Mouse (Mus musculus) intestine, embryonic 15.5 days (tissue): Measurements from ENCODE around the gene Susd4. TPM values are rescaled to one million over a fixed set of nuclear protein-coding genes. Genes with fewer than 3 reads are reported as not detected.
A peak's percentile ranks its signal among the peaks of the same experiment; 100 is the strongest.

Experiments
- ATAC-seq: fragments of 200-750 bp; cut with Nextera tagmentation; 2 replicates; pipeline ENCODE4 v1.8.0; 2017; ENCODE audit warnings: moderate TSS enrichment, moderate library complexity
- H3K27ac ChIP-seq: fragments of 300-500 bp; sonication (generic); 2 replicates; pipeline ENCODE4 v1.5.1; 2015; ENCODE audit warnings: mild to moderate bottlenecking, inconsistent platforms
- H3K27me3 ChIP-seq: fragments of 300-500 bp; sonication (generic); replicated peaks from 2 replicates; pipeline ENCODE4 v1.6.1; 2015; ENCODE audit warnings: inconsistent platforms
- H3K36me3 ChIP-seq: fragments of 300-500 bp; sonication (generic); 2 replicates; pipeline ENCODE4 v1.6.1; 2015; ENCODE audit warnings: inconsistent platforms
- H3K4me1 ChIP-seq: fragments of 300-500 bp; sonication (generic); replicated peaks from 2 replicates; pipeline ENCODE4 v1.6.1; 2015; ENCODE audit warnings: inconsistent platforms
- H3K4me2 ChIP-seq: fragments of 300-500 bp; sonication (generic); replicated peaks from 2 replicates; pipeline ENCODE4 v1.6.1; 2015; ENCODE audit warnings: mild to moderate bottlenecking, inconsistent platforms
- H3K4me3 ChIP-seq: fragments of 300-500 bp; sonication (generic); replicated peaks from 2 replicates; pipeline ENCODE4 v1.5.1; 2015; ENCODE audit warnings: inconsistent platforms
- H3K9ac ChIP-seq: fragments of 300-500 bp; sonication (generic); 2 replicates; pipeline ENCODE4 v1.6.1; 2015; ENCODE audit warnings: inconsistent platforms
- H3K9me3 ChIP-seq: fragments of 300-500 bp; sonication (generic); 2 replicates; pipeline ENCODE4 v1.6.1; 2016; ENCODE audit warnings: inconsistent platforms
- WGBS: fragments of 180-500 bp; shearing (Covaris S2); methylation state at CpG from one replicate; pipeline ENCODE4 v1.1.7; 2015; 5-methylcytosine and 5-hydroxymethylcytosine counted together
- polyA plus RNA-seq: library from polyadenylated mRNA; unstranded; fragments of >200 nt; fragmentation: Nextera tagmentation; extraction: Ambion mirVana; gene quantifications from 2 replicates; pipeline ENCODE4 v1.2.1, GENCODE M21; 2015

Susd4 gene
- polyA plus RNA-seq, 1 experiment from 2014 or later = 15.5 TPM

GRCm38 (mm10) chr1:182792521-182793071 lies 28.9 kb downstream of the Susd4 start:
- ATAC-seq = peak; percentile 56; the same call in 1 of the 2 replicates
- peak overlapping the region; percentile 30 for H3K4me2 ChIP-seq
- peaks cover 11% of the 10 kb centered on the region; the same call in 1 of the 2 replicates for H3K4me1 ChIP-seq
- H3K36me3 ChIP-seq = no peaks in the 10 kb centered on the region
- H3K4me3 ChIP-seq = no peak overlapping the region
- 0 out of 2 replicates have a peak overlapping the region, but pooled peaks have one; percentile 45 for H3K27ac ChIP-seq
- no peak overlapping the region for H3K9ac ChIP-seq
- WGBS = 17% methylated on average over 16 of the region's 16 CpGs
- H3K27me3 ChIP-seq = no peaks in the 10 kb centered on the region
- H3K9me3 ChIP-seq = no peaks in the 10 kb centered on the region

- H3K9ac ChIP-seq = no peak overlapping the region
- H3K4me2 ChIP-seq = no peak overlapping the region
- H3K27me3 ChIP-seq = no peaks in the 10 kb centered on the region
- WGBS = 90% methylated on average over 10 of the region's 10 CpGs
- ATAC-seq = no peak
- H3K36me3 ChIP-seq = no peaks in the 10 kb centered on the region
- H3K4me1 ChIP-seq = peaks cover 11% of the 10 kb centered on the region; the same call in 1 of the 2 replicates
- H3K4me3 ChIP-seq = no peak overlapping the region
- H3K9me3 ChIP-seq = no peaks in the 10 kb centered on the region
- H3K27ac ChIP-seq = no peak overlapping the region
These were observed 30.6 kb downstream of the Susd4 start for GRCm38 (mm10) chr1:182794221-182794620.

- Histone ChIP-seq H3K27me3 (no peaks in the 10 kb centered on the region), H3K27ac (no peak overlapping the region), H3K36me3 (no peaks in the 10 kb centered on the region), H3K4me1 (peaks cover 11% of the 10 kb centered on the region; the same call in 1 of the 2 replicates), H3K9me3 (no peaks in the 10 kb centered on the region), H3K9ac (no peak overlapping the region), H3K4me2 (no peak overlapping the region), H3K4me3 (no peak overlapping the region)
- WGBS = 87% methylated on average over 9 of the region's 9 CpGs
- ATAC-seq = no peak
These were observed 31.0 kb downstream of the Susd4 start for GRCm38 (mm10) chr1:182794628-182795027.

- Histone ChIP-seq H3K27me3 (no peaks in the 10 kb centered on the region), H3K4me3 (no peak overlapping the region), H3K4me2 (no peak overlapping the region), H3K36me3 (no peaks in the 10 kb centered on the region), H3K9ac (no peak overlapping the region), H3K27ac (no peak overlapping the region), H3K4me1 (peaks cover 8% of the 10 kb centered on the region; the same call in 1 of the 2 replicates), H3K9me3 (no peaks in the 10 kb centered on the region)
- no peak for ATAC-seq
- WGBS = 76% methylated on average over 14 of the region's 14 CpGs
These were observed 33.4 kb downstream of the Susd4 start for GRCm38 (mm10) chr1:182797048-182797447.

- no peaks in the 10 kb centered on the region for H3K27me3 ChIP-seq
- 84% methylated on average over 2 of the region's 2 CpGs for WGBS
These were observed 37.9 kb downstream of the Susd4 start for GRCm38 (mm10) chr1:182801590-182801989.

DNA sequence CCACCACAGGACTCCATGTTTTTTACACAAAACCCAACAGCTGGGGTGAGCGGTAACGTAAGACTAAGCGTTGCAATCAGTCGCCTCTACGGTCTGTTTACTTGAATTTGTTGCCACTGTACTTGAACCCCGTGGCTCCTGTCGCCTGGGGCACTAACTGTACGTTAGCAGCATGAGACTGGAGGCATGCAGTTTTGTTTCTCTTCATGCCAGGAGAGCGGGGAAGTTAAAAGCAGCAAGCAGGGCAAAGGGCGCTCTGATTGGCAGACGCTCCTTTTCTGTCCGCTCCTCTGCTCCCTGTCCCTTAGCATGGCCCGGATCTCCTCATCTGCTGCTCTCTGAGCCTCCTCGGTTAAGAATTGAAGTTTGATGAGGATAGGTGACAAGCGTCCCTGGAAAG lies 39.2 kb downstream of the Susd4 start:
- no peak overlapping the region for H3K4me2 ChIP-seq
- WGBS = 63% methylated on average over 15 of the region's 15 CpGs
- no peaks in the 10 kb centered on the region for H3K36me3 ChIP-seq
- H3K9ac ChIP-seq = no peak overlapping the region
- H3K27ac ChIP-seq = no peak overlapping the region
- ATAC-seq = no peak
- H3K27me3 ChIP-seq = no peaks in the 10 kb centered on the region
- no peaks in the 10 kb centered on the region for H3K4me1 ChIP-seq
- H3K4me3 ChIP-seq = no peak overlapping the region
- no peaks in the 10 kb centered on the region for H3K9me3 ChIP-seq

More at GRCm38 (mm10) chr1:182801590-182801989, 37.9 kb downstream of the Susd4 start:
- no peak overlapping the region for H3K4me3 ChIP-seq
- H3K27ac ChIP-seq = no peak overlapping the region
- no peak overlapping the region for H3K9ac ChIP-seq
- H3K4me2 ChIP-seq = no peak overlapping the region
- no peaks in the 10 kb centered on the region for H3K4me1 ChIP-seq
- ATAC-seq = no peak
- no peaks in the 10 kb centered on the region for H3K9me3 ChIP-seq
- H3K36me3 ChIP-seq = no peaks in the 10 kb centered on the region

DNA sequence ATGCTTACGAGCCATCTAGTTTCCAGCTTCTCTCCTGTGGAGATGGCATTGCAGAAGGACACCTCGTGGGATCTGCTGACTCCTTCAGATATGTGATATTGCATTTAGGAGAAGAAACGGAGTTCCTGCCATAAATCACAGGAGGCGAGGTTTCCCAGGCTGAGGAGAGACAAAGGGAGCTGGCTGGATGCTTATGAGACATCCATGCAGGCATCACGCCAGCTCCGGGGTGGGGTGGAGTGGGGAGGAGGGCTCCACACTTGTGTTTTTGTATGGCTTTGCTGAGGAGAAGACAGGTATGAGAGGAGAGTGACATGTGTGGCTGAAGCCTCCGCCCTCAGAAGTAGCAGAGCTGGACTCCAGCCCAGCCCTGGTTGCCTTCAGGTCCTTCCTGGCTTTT lies 50.3 kb downstream of the Susd4 start:
- no peaks in the 10 kb centered on the region; the same call in 1 of the 2 replicates for H3K9me3 ChIP-seq
- no peaks in the 10 kb centered on the region for H3K27me3 ChIP-seq
- H3K9ac ChIP-seq = no peak overlapping the region
- ATAC-seq = no peak
- H3K27ac ChIP-seq = no peak overlapping the region
- no peaks in the 10 kb centered on the region for H3K36me3 ChIP-seq
- WGBS = 55% methylated on average over 7 of the region's 7 CpGs
- H3K4me1 ChIP-seq = peaks cover 8% of the 10 kb centered on the region; the same call in 1 of the 2 replicates
- no peak overlapping the region for H3K4me3 ChIP-seq
- H3K4me2 ChIP-seq = no peak overlapping the region

DNA sequence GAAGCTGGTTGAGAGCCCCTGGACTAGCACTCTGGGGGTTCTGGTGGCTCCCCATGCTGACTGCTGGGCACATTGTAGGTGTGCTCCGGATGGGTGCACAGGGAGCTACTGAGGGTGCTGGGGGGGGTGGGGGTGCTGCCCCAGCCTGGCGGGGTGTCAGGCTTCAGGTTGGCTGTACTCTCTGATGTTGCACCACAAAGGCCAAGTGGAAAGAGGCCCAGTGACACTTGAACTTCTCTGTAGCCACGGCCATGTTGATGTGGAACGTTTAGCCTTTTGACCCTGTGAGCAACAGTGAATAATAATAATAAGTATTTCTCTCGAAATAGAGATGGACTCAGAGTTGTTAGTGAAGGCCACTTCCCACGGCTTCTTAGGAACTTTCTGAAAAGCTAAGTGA lies 50.9 kb downstream of the Susd4 start:
- no peaks in the 10 kb centered on the region for H3K36me3 ChIP-seq
- H3K4me1 ChIP-seq = peaks cover 8% of the 10 kb centered on the region; the same call in 1 of the 2 replicates
- H3K4me2 ChIP-seq = no peak overlapping the region
- no peak overlapping the region for H3K9ac ChIP-seq
- 89% methylated on average over 6 of the region's 6 CpGs for WGBS
- H3K9me3 ChIP-seq = no peaks in the 10 kb centered on the region; the same call in 1 of the 2 replicates
- H3K27ac ChIP-seq = no peak overlapping the region
- no peaks in the 10 kb centered on the region for H3K27me3 ChIP-seq
- H3K4me3 ChIP-seq = no peak overlapping the region
- no peak for ATAC-seq

- no peak overlapping the region for H3K4me2 ChIP-seq
- no peak for ATAC-seq
- no peaks in the 10 kb centered on the region for H3K27me3 ChIP-seq
- H3K9ac ChIP-seq = no peak overlapping the region
- no peaks in the 10 kb centered on the region; the same call in 1 of the 2 replicates for H3K9me3 ChIP-seq
- H3K27ac ChIP-seq = no peak overlapping the region
- no peak overlapping the region for H3K4me3 ChIP-seq
- H3K36me3 ChIP-seq = no peaks in the 10 kb centered on the region
- 60% methylated on average over 5 of the region's 5 CpGs for WGBS
- peaks cover 8% of the 10 kb centered on the region; the same call in 1 of the 2 replicates for H3K4me1 ChIP-seq
These were observed 53.4 kb downstream of the Susd4 start for GRCm38 (mm10) chr1:182817106-182817505.

DNA sequence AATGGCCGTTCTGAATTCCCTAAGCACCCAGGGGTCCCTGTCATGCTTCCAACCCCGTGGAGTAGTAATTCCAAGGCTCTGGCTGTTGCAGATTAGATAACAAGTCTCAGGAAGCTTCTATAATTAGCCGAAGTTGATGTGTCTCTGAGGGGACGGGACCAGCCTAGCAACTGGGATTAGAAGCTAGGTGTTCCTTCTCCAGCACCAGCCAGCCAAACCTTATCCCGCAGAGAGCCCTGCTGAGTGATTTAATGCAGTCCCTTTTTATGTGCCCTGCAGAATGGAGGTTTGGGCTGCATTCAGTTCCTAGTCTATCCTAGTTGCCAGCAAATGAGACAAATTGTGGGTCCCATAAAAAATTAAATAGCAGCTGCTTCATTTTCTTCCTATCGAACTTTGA lies 54.0 kb downstream of the Susd4 start:
- Histone ChIP-seq H3K27ac (no peak overlapping the region), H3K9ac (no peak overlapping the region), H3K4me3 (no peak overlapping the region), H3K36me3 (no peaks in the 10 kb centered on the region), H3K4me2 (no peak overlapping the region), H3K27me3 (no peaks in the 10 kb centered on the region), H3K9me3 (no peaks in the 10 kb centered on the region; the same call in 1 of the 2 replicates), H3K4me1 (peaks cover 8% of the 10 kb centered on the region; the same call in 1 of the 2 replicates)
- WGBS = 29% methylated on average over 6 of the region's 6 CpGs
- no peak for ATAC-seq

DNA sequence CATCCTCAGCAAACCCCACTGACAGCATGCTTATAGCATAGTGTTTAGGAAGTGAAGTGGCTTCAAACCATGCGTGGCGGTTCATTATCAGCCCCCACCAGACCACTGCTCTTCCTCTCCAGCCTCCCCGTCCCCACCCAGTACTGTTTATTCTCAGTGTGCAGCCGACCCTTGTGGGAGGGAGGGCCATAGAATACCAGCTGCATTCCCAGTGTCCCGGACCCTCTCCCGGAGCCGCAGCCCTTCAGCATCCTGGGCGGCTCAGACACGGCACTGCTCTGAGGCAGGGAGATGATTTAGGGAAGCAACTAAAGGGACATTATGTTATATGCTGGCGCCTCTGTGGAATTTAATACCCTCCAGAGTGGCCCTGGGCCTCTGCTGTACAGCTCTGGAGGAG lies 55.3 kb downstream of the Susd4 start:
- Histone ChIP-seq H3K4me2 (peak overlapping the region; percentile 31), H3K4me3 (no peak overlapping the region), H3K27ac (0 out of 2 replicates have a peak overlapping the region, but pooled peaks have one; percentile 27), H3K4me1 (peaks cover 8% of the 10 kb centered on the region; the same call in 1 of the 2 replicates), H3K27me3 (no peaks in the 10 kb centered on the region), H3K9ac (no peak overlapping the region), H3K36me3 (no peaks in the 10 kb centered on the region), H3K9me3 (no peaks in the 10 kb centered on the region)
- peak; percentile 66 for ATAC-seq
- WGBS = 24% methylated on average over 10 of the region's 10 CpGs

- Histone ChIP-seq H3K4me2 (no peak overlapping the region), H3K4me3 (no peak overlapping the region), H3K27ac (no peak overlapping the region), H3K9me3 (no peaks in the 10 kb centered on the region), H3K4me1 (peaks cover 10% of the 10 kb centered on the region; the same call in 1 of the 2 replicates), H3K9ac (no peak overlapping the region), H3K36me3 (no peaks in the 10 kb centered on the region), H3K27me3 (no peaks in the 10 kb centered on the region)
- WGBS = 76% methylated on average over 10 of the region's 10 CpGs
- no peak for ATAC-seq
These were observed 59.1 kb downstream of the Susd4 start for GRCm38 (mm10) chr1:182822729-182823128.
